Mouse (Mus musculus) inflammation-experienced regulatory T-cells, adult 6 months (primary cell): ENCODE data around the gene Cfb. TPM values are rescaled to one million over a fixed set of nuclear protein-coding genes. Genes with fewer than 3 reads are reported as not detected.
"Not testable (repeated sequence)": the region's sequence is repeated elsewhere in the genome, so short reads cannot be mapped to it uniquely, and the experiment has no call there.

Experiments
- ATAC-seq: one replicate; pipeline ENCODE4 v1.8.0; 2017
- polyA plus RNA-seq, 3 experiments: library from polyadenylated mRNA; unstranded; fragments of 100-300 nt; shearing (Covaris generic); gene quantifications; one replicate each; pipeline ENCODE4 v1.2.1; 2017

Cfb gene
- polyA plus RNA-seq, 3 experiments from 2014 or later: 0.24 to 2.6 (median 0.37) TPM

DNA sequence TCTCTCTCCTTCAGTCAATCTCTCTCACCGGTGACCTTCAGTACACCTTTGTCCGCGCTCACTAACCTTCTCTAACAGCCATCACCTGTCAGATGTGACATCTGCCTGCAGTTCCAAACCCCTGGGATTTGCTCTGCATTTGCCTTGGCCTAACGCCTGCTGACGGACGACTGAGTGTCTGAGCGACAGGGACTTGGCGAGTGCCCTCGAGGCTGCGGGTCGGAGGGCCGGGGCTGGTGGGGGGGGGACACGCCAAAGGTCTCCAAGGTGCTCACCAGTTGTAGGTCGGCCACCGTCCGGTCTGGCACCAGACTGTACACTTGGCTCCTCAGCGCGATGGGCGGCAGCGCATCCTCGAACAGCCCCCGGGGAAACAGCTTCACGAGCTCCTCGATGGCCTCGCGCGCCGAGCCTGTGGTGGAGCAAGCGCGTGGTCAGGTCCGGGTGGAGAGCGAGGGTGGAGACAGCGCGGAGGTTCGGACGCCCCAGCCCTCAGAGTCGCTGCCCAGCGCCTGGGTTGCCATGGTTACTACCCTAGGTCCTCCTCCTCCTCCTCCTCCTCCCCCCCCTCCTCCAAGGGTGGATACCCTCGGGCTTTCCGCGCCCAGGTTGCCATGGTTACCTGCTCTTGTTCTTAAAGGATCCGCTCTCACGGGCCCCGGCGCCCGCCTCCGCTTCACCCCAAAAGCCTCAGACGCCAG lies 26.0 kb downstream of the Cfb start:
- peak; percentile 34 for ATAC-seq

DNA sequence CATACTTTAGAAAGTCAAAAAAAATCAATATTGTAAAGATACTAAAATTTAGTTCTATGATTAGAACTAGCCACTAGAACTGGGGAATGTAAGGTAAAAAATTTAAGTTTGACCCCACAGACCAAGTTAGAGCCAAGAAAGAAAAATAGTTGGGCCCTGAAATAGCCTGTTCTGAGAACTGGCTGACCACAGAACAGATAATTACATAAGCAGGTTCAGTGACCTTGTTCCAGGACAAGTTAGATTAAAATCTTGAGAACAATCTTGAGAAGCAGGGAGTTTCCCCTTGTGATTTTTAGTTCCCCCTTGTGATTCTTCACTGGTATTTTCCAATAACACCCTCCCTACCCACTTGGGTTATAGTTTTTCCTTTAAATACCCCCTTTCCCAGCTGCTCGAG lies 31.5 kb downstream of the Cfb start:
- ATAC-seq: not testable (repeated sequence)

DNA sequence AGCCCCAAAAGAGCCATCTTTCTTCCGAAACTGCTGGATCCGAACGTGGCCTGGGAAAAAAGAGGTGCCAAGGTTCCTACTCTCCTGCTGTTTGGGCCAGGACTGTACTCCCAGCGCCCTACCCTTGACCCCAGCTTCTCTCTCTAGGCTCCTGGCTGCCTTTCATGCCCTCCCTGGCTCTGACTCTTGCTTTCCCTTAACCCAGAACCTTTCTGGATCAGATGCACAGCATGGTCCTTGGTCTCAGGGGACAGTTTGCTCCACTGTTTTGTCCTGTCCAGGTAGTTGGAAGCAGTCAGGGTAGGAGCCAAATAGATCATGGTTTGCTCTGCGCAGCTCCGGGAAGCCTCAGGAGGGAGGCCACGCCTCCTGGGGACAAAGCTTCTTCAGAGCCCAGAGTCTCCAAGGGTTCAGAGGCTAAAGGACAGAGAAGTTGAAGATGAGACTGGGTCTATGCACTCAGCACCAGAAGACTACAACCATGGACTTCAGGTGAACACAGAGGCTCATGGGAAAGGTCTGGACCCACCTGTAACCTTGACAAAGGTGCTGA lies 47.4 kb downstream of the Cfb start:
- ATAC-seq: no peak

DNA sequence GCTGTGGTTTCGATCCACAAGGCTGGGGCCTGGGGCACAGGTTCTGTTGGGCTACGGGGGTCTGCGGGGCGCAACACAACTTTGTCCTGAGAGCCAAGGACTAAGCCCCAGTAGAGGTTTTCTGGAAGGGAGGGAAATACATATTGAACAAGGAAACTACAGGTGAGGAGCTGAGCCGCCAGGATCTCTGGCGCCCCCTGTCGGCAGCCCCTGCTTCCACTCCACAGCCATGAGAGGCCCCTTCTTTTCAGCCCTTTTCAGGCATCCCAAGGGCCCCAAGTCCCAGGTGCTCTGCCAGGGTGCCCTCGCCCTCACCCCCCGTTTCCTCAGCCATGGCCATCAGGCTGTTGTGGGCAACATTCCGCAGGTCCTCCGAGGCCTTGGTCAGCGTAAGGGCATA lies 48.6 kb downstream of the Cfb start:
- ATAC-seq: not testable (repeated sequence)

DNA sequence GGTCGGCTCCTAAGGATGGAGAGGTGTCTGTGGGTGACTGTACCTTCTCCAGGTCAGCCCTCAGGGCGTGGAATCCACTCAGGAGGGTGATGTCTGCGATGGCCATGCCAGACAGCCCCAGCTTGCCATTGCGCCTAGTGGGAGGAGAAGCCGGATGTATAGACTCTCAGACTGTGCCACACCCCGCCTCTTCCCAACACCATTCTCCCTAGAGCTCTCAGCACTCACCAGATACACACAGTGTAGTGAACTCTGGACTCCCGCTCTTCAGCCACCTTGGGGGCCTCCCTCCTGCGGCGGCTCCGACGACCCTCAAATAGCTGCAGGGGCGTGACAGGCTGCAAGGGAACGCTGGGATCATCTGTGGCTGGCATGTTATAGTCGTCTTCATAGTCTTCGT lies 51.0 kb downstream of the Cfb start:
- ATAC-seq: no peak

DNA sequence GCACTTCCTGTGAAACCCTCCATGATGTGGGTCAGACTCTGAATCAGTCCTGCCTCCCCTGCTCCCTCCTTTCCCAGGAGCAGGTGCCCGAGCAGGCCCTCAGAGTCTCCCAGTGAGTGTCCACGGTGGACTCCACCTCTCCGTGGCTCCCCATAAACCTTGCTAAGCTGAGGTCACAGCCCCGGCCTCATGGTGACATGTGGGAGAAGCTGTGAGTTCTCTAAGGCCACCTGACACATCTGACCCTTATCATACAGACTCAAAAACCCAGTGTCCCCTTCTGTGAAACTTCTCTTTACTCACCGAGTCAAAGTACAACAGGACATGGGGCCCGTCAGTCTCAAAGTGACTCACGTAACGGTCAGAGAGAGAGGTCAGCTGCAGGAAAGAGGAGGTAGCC lies 51.5 kb downstream of the Cfb start:
- not testable (repeated sequence) for ATAC-seq

DNA sequence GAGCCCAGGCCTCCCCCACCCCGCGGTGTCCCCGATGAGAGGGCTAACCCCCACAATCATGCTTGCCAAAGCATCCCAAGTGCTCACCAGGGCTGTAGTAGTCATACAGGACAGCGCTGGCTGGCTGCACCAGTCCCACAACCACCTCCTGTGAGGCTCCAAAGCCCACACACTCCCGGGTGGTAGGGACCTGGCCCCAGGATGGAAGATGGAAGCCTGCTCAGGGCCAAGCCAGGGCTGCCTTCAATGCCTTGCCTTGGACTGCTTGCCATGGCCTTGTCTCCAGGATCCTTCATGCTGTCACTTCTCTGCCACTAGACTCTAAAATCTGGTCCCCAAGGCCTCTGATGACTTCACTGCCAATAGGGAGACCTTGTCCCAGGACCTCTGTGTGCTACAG lies 51.9 kb downstream of the Cfb start:
- not testable (repeated sequence) for ATAC-seq

DNA sequence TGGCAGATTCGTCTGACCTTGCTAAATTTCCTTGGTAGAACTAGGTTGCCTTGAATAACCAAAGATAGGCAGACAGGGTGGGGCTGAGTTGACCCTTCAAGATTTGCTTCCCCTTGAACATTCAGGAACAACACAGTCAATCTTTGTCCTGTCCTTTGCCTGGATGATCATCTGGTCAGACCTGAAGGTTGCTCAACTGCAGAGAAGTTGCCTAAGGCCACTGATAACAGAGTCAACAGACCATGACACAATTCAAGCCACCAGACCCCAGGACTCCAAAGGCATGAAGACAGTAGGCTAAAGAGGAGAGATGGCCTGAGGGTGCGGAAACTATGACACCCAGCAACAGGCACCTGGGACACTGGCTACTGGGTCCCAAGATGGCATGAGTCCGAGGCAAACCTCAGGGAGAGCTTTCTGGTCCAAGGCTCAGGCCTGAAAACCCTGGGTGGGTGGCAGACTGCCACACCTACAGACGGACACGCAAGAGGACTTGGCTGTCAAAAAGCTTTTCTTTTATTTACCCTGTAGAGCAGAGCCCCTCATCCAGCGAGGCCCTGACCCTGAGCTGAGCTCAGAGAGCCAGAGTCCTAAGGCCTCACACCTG lies 53.6 kb downstream of the Cfb start:
- no peak for ATAC-seq

DNA sequence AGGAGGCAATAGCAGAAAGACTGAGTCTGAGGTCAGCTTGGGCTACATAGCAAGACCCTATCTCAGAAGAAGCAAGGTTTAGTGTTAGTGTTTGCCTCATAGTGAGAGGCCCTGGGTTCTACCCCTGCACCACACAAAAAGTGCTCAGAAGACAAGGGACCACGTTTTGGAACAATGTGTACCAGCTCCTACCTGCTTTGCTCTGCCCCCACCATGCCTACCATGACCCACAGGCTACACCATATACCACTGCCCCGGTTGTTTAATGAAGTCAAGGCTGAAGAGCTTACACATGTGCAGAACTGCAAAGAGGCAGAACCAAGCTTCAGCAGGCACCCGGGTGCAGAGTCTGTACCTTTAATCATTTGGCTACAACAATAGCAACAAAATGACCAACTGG lies 55.1 kb downstream of the Cfb start:
- no peak for ATAC-seq

Other genes with a start within 250 kb of the Cfb start
- 1 to 10 TPM; 1.1 to 2.1 (median 1.2) TPM for gene Egfl8, start 246.5 kb downstream of the Cfb start, polyA plus RNA-seq
- gene Ppt2, start 234.0 kb downstream of the Cfb start, polyA plus RNA-seq: 10 to 100 TPM; 18.8 to 22.9 (median 20.6) TPM
- gene Prrt1, start 233.0 kb downstream of the Cfb start, polyA plus RNA-seq: 1 to 10 TPM in 2 of 3 experiments, under 1 TPM in 1; 0.79 to 4.0 (median 3.7) TPM
- gene Fkbpl, start 217.8 kb downstream of the Cfb start, polyA plus RNA-seq: 1 to 10 TPM; 4.4 to 5.8 (median 5.2) TPM
- 10 to 100 TPM; 19.0 to 21.9 (median 19.3) TPM for gene Atf6b, start 215.4 kb downstream of the Cfb start, polyA plus RNA-seq
- not detected for gene Tnxb, start 192.0 kb downstream of the Cfb start, polyA plus RNA-seq
- gene C4b, start 118.6 kb downstream of the Cfb start, polyA plus RNA-seq: under 1 TPM in 1 of 3 experiments, not detected in 2; 0.08 TPM
- not detected for gene Cyp21a1, start 58.0 kb downstream of the Cfb start, polyA plus RNA-seq
- 10 to 100 TPM; 30.4 to 44.5 (median 37.2) TPM for gene Stk19, start 25.6 kb downstream of the Cfb start, polyA plus RNA-seq
- 10 to 100 TPM; 23.9 to 29.0 (median 27.1) TPM for gene Dxo, start 25.5 kb downstream of the Cfb start, polyA plus RNA-seq
- gene Skiv2l, start 12.3 kb downstream of the Cfb start, polyA plus RNA-seq: 10 to 100 TPM; 28.6 to 34.2 (median 33.7) TPM
- 10 to 100 TPM; 40.1 to 65.0 (median 47.0) TPM for gene Nelfe, start 12.1 kb downstream of the Cfb start, polyA plus RNA-seq
- gene Zbtb12, start 17.0 kb upstream of the Cfb start, polyA plus RNA-seq: not detected
- under 1 TPM in 1 of 3 experiments, not detected in 2; 0.26 TPM for gene Gm20547, start 19.5 kb upstream of the Cfb start, polyA plus RNA-seq
- gene C2, start 35.7 kb upstream of the Cfb start, polyA plus RNA-seq: 1 to 10 TPM in 1 of 3 experiments, not detected in 2; 1.4 TPM
- gene Ehmt2, start 36.0 kb upstream of the Cfb start, polyA plus RNA-seq: 10 to 100 TPM; 27.1 to 32.6 (median 29.4) TPM
- not detected for gene Slc44a4, start 51.9 kb upstream of the Cfb start, polyA plus RNA-seq
- 10 to 100 TPM; 12.8 to 28.2 (median 27.6) TPM for gene Neu1, start 68.7 kb upstream of the Cfb start, polyA plus RNA-seq
- gene Hspa1b, start 96.7 kb upstream of the Cfb start, polyA plus RNA-seq: under 1 TPM; 0.53 to 0.85 (median 0.80) TPM
- gene Gm20481, start 107.4 kb upstream of the Cfb start, polyA plus RNA-seq: under 1 TPM in 1 of 3 experiments, not detected in 2; 0.94 TPM
- gene Hspa1a, start 109.6 kb upstream of the Cfb start, polyA plus RNA-seq: 1 to 10 TPM in 2 of 3 experiments, under 1 TPM in 1; 0.74 to 2.3 (median 1.1) TPM
- not detected for gene Hspa1l, start 110.2 kb upstream of the Cfb start, polyA plus RNA-seq
- gene Lsm2, start 119.3 kb upstream of the Cfb start, polyA plus RNA-seq: 10 to 100 TPM; 37.7 to 67.4 (median 40.0) TPM
- gene Vars, start 138.5 kb upstream of the Cfb start, polyA plus RNA-seq: 10 to 100 TPM; 27.2 to 30.9 (median 30.8) TPM
- gene Vwa7, start 154.1 kb upstream of the Cfb start, polyA plus RNA-seq: under 1 TPM in 2 of 3 experiments, not detected in 1; 0.10 to 0.28 TPM
- 1 to 10 TPM in 2 of 3 experiments, under 1 TPM in 1; 0.54 to 2.6 (median 1.4) TPM for gene Sapcd1, start 165.5 kb upstream of the Cfb start, polyA plus RNA-seq
- 1 to 10 TPM; 1.3 to 1.4 (median 1.4) TPM for gene Msh5, start 184.2 kb upstream of the Cfb start, polyA plus RNA-seq
- gene Clic1, start 187.4 kb upstream of the Cfb start, polyA plus RNA-seq: 100 to 1,000 TPM; 487 to 766 (median 514) TPM
- gene Ddah2, start 196.5 kb upstream of the Cfb start, polyA plus RNA-seq: 1 to 10 TPM in 2 of 3 experiments, under 1 TPM in 1; 0.91 to 3.0 (median 1.3) TPM
- gene Ly6g6c, start 202.9 kb upstream of the Cfb start, polyA plus RNA-seq: not detected
- gene Mpig6b, start 203.7 kb upstream of the Cfb start, polyA plus RNA-seq: not detected
- not detected for gene Ly6g6e, start 214.4 kb upstream of the Cfb start, polyA plus RNA-seq
- not detected for gene Ly6g6d, start 215.5 kb upstream of the Cfb start, polyA plus RNA-seq
- gene Ly6g6f, start 223.1 kb upstream of the Cfb start, polyA plus RNA-seq: not detected
- gene Abhd16a, start 226.7 kb upstream of the Cfb start, polyA plus RNA-seq: 10 to 100 TPM; 22.3 to 26.3 (median 25.6) TPM
- gene Ly6g5c, start 245.8 kb upstream of the Cfb start, polyA plus RNA-seq: not detected